Comparison of ENCODE assay signal across 8 mouse cellular contexts in genomic region chr14:118924673-118925615, GRCm38 (mm10). TPM values are rescaled to one million over a fixed set of nuclear protein-coding genes. Genes with fewer than 3 reads are reported as not detected.
A peak's percentile ranks its signal among the peaks of the same experiment; 100 is the strongest.
DNase-seq lines count a peak whose midpoint lies in the region; ATAC-seq and TF ChIP-seq lines count a peak whose summit lies in the region.

Gene Dzip1, minus strand, starts transcription at chr14:118925460.

- H3K27me3 ChIP-seq in forebrain, embryonic 10.5 days (ENCODE audit: poor library complexity, severe bottlenecking) = peaks cover 60% of the 10 kb centered on the region
- H3K27me3 ChIP-seq in heart, embryonic 14.5 days (ENCODE audit: control insufficient read depth, insufficient read depth, low read length) = peaks cover 8% of the 10 kb centered on the region; the same call in 1 of the 2 replicates
- peaks cover 74% of the 10 kb centered on the region for H3K27me3 ChIP-seq in liver, embryonic 13.5 days
- H3K27me3 ChIP-seq in neural tube, embryonic 11.5 days (ENCODE audit: control insufficient read depth, insufficient read depth, low read length) = peaks cover 5% of the 10 kb centered on the region; the same call in 1 of the 2 replicates

- no peak within 1 kb of the TSS for H3K27ac ChIP-seq in bone marrow macrophage, adult 2 months (ENCODE audit: insufficient read depth, low read depth, low read length)
- H3K27ac ChIP-seq in forebrain, embryonic 10.5 days = peak within 1 kb of the TSS; percentile 92
- peak within 1 kb of the TSS; percentile 2 to 64; a peak in 3 of 4 replicates for H3K27ac ChIP-seq in heart, embryonic 14.5 days (replicated peaks in 1 of 2; ENCODE audit: control insufficient read depth in 1 of 2, insufficient read depth in 1 of 2, low read depth in 2 of 2, low read length in 2 of 2)
- no peak within 1 kb of the TSS for H3K27ac ChIP-seq in liver, embryonic 13.5 days
- H3K27ac ChIP-seq in neural tube, embryonic 11.5 days (ENCODE audit: low read depth, low read length) = peak within 1 kb of the TSS; percentile 84

- peak within 1 kb of the TSS; percentile 95 for H3K4me2 ChIP-seq in heart, embryonic 14.5 days (ENCODE audit: low read length)
- peak within 1 kb of the TSS; percentile 69 for H3K4me2 ChIP-seq in liver, embryonic 13.5 days
- peak within 1 kb of the TSS; percentile 90 for H3K4me2 ChIP-seq in neural tube, embryonic 11.5 days (ENCODE audit: low read depth)

- peak within 1 kb of the TSS; percentile 56 for H3K4me3 ChIP-seq in bone marrow macrophage, adult 2 months (ENCODE audit: insufficient read depth, low read length)
- H3K4me3 ChIP-seq in forebrain, embryonic 10.5 days = peak within 1 kb of the TSS; percentile 75
- H3K4me3 ChIP-seq in heart, embryonic 14.5 days (ENCODE audit: control insufficient read depth in 1 of 2, insufficient read depth in 1 of 2, low read depth in 1 of 2, low read length in 2 of 2) = peak within 1 kb of the TSS; percentile 64 to 70
- H3K4me3 ChIP-seq in liver, embryonic 13.5 days (replicated peaks) = peak within 1 kb of the TSS; percentile 52
- H3K4me3 ChIP-seq in neural tube, embryonic 11.5 days (ENCODE audit: low read depth, low read length) = peak within 1 kb of the TSS; percentile 72

- H3K9me3 ChIP-seq in forebrain, embryonic 10.5 days = no peaks in the 10 kb centered on the region
- H3K9me3 ChIP-seq in heart, embryonic 14.5 days (ENCODE audit: control insufficient read depth, low read length) = no peaks in the 10 kb centered on the region
- H3K9me3 ChIP-seq in liver, embryonic 13.5 days (replicated peaks) = no peaks in the 10 kb centered on the region
- H3K9me3 ChIP-seq in neural tube, embryonic 11.5 days (ENCODE audit: control insufficient read depth, low read length) = no peaks in the 10 kb centered on the region

- WGBS in forebrain, embryonic 10.5 days = under 1% methylated on average over 55 of the region's 55 CpGs
- 1% methylated on average over 55 of the region's 55 CpGs for WGBS in heart, embryonic 14.5 days
- 1% methylated on average over 55 of the region's 55 CpGs for WGBS in liver, embryonic 13.5 days (ENCODE audit: insufficient replicate concordance)
- under 1% methylated on average over 52 of the region's 55 CpGs for WGBS in neural tube, embryonic 11.5 days

- peaks cover 4% of the 10 kb centered on the region; the same call in 1 of the 2 replicates for H3K4me1 ChIP-seq in bone marrow macrophage, adult 2 months (ENCODE audit: control insufficient read depth, insufficient read depth, low read length)
- H3K4me1 ChIP-seq in forebrain, embryonic 10.5 days = peaks cover 44% of the 10 kb centered on the region
- H3K4me1 ChIP-seq in heart, embryonic 14.5 days (ENCODE audit: control insufficient read depth in 2 of 2, insufficient read depth in 2 of 2, low read length in 2 of 2) = peaks cover 12 to 30% of the 10 kb centered on the region in 2 experiments
- H3K4me1 ChIP-seq in liver, embryonic 13.5 days (replicated peaks) = peaks cover 23% of the 10 kb centered on the region
- H3K4me1 ChIP-seq in neural tube, embryonic 11.5 days (ENCODE audit: control insufficient read depth, insufficient read depth, low read length) = peaks cover 13% of the 10 kb centered on the region

- TF ChIP-seq CTCF in bone marrow macrophage, adult 2 months (IDR thresholded peaks at IDR 0.05; ENCODE audit: low read depth, low read length) = no peak

- peaks cover 23% of the 10 kb centered on the region for H3K36me3 ChIP-seq in forebrain, embryonic 10.5 days (replicated peaks)
- no peaks in the 10 kb centered on the region for H3K36me3 ChIP-seq in heart, embryonic 14.5 days (ENCODE audit: control insufficient read depth, insufficient read depth, low read length)
- H3K36me3 ChIP-seq in liver, embryonic 13.5 days = no peaks in the 10 kb centered on the region
- no peaks in the 10 kb centered on the region for H3K36me3 ChIP-seq in neural tube, embryonic 11.5 days (ENCODE audit: control insufficient read depth, insufficient read depth, low read length)

- peak; percentile 75 for ATAC-seq in CD4-positive, CD25-positive, alpha-beta regulatory T cell, adult 4 months
- ATAC-seq in heart, embryonic 14.5 days (ENCODE audit: insufficient number of reproducible peaks, insufficient read depth, low FRiP score, low read depth) = peak; percentile 66
- peak; percentile 34; the same call in 1 of the 2 replicates for ATAC-seq in liver, embryonic 13.5 days (ENCODE audit: low read depth)
- peak; percentile 96 for ATAC-seq in neural tube, embryonic 11.5 days (ENCODE audit: insufficient read depth, low FRiP score, low TSS enrichment)

- no peak for TF ChIP-seq POLR2A in bone marrow macrophage, adult 2 months (IDR thresholded peaks at IDR 0.05; ENCODE audit: borderline replicate concordance, low read depth, low read length)

- peak within 1 kb of the TSS; percentile 78 for H3K9ac ChIP-seq in heart, embryonic 14.5 days (ENCODE audit: low read length)
- no peak within 1 kb of the TSS for H3K9ac ChIP-seq in liver, embryonic 13.5 days
- peak within 1 kb of the TSS; percentile 91 for H3K9ac ChIP-seq in neural tube, embryonic 11.5 days (ENCODE audit: low read length)

- peak; percentile 80 for DNase-seq in forebrain, embryonic 10.5 days (ENCODE audit: extremely low spot score, low spot score)
- peak; percentile 81 for DNase-seq in kidney, postnatal 10 days
- no peak for DNase-seq in liver, embryonic 13.5 days
- DNase-seq in neural tube, embryonic 11.5 days (ENCODE audit: low spot score) = peak; percentile 89
- peak; percentile 86 for DNase-seq in thymus, postnatal 0 days (ENCODE audit: low spot score)

RNA-seq across cellular contexts. Expression of gene Dzip1, which starts in this region (rescaled TPM):
- polyA plus RNA-seq in CD4-positive, CD25-positive, alpha-beta regulatory T cell, adult 4 months (2017; shearing (Covaris generic)) = 10 to 100 TPM; 10.9 to 12.8 TPM
- polyA plus RNA-seq in bone marrow macrophage, adult 2 months (2012; ENCODE audit: insufficient read depth, insufficient read length, missing spikeins) = 0.20 and 0.34 TPM in 2 replicates
- polyA plus RNA-seq in forebrain, embryonic 10.5 days (2016; fragmentation: Nextera tagmentation; extraction: Ambion mirVana) = 13.0 and 13.9 TPM in 2 replicates
- 6.8 and 7.3 TPM in 2 replicates for polyA plus RNA-seq in heart, embryonic 14.5 days (2014; fragmentation: Nextera tagmentation; extraction: Ambion mirVana)
- 2.1 and 2.6 TPM in 2 replicates for polyA plus RNA-seq in liver, embryonic 13.5 days (2015; fragmentation: Nextera tagmentation; extraction: Ambion mirVana)
- 31.4 and 34.9 TPM in 2 replicates for polyA plus RNA-seq in neural tube, embryonic 11.5 days (2014; fragmentation: Nextera tagmentation; extraction: Ambion mirVana)
- polyA plus RNA-seq in thymus, postnatal 0 days (2015; fragmentation: Nextera tagmentation; extraction: Ambion mirVana) = 17.6 and 23.6 TPM in 2 replicates

Comparison
In these comparisons a context has a peak if more than half of its experiments do, and no peak if none do; other contexts are left out.
1. ATAC-seq: peak in every context shown above with its lines; median percentile 96 in neural tube, embryonic 11.5 days; 75 in CD4-positive, CD25-positive, alpha-beta regulatory T cell, adult 4 months; 66 in heart, embryonic 14.5 days; 34 in liver, embryonic 13.5 days.
2. H3K27ac ChIP-seq: peak in forebrain, embryonic 10.5 days (single experiment), heart, embryonic 14.5 days (2 of 2) and neural tube, embryonic 11.5 days (single experiment); none in bone marrow macrophage, adult 2 months (single experiment) and liver, embryonic 13.5 days (single experiment).
3. Peak in every context shown above with its lines, with median percentiles within 50 percentile points of each other: H3K4me3 ChIP-seq and H3K4me2 ChIP-seq.